Mouse (Mus musculus) midbrain, embryonic 13.5 days (tissue): ENCODE data around the gene Arhgef2. TPM values are rescaled to one million over a fixed set of nuclear protein-coding genes. Genes with fewer than 3 reads are reported as not detected.

Experiments used
- ATAC-seq: fragments of 200-750 bp; cut with Nextera tagmentation; 2 replicates; pipeline ENCODE4 v1.8.0; 2017; ENCODE audit warnings: mild to moderate bottlenecking, moderate TSS enrichment, moderate library complexity
- H3K27ac ChIP-seq: fragments of 300-500 bp; sonication (generic); 2 replicates; pipeline ENCODE4 v1.5.1; 2015; ENCODE audit warnings: inconsistent platforms, mild to moderate bottlenecking, moderate library complexity
- H3K27me3 ChIP-seq: fragments of 300-500 bp; sonication (generic); 2 replicates; pipeline ENCODE4 v1.6.1; 2015; ENCODE audit warnings: mild to moderate bottlenecking, inconsistent platforms
- H3K36me3 ChIP-seq: fragments of 300-500 bp; sonication (generic); 2 replicates; pipeline ENCODE4 v1.6.1; 2015; ENCODE audit warnings: mild to moderate bottlenecking, inconsistent platforms
- H3K4me1 ChIP-seq: fragments of 300-500 bp; sonication (generic); replicated peaks from 2 replicates; pipeline ENCODE4 v1.6.1; 2015; ENCODE audit warnings: inconsistent platforms
- H3K4me2 ChIP-seq: fragments of 300-500 bp; sonication (generic); replicated peaks from 2 replicates; pipeline ENCODE4 v1.6.1; 2015; ENCODE audit warnings: moderate library complexity, mild to moderate bottlenecking, inconsistent platforms
- H3K4me3 ChIP-seq: fragments of 300-500 bp; sonication (generic); replicated peaks from 2 replicates; pipeline ENCODE4 v1.5.1; 2015; ENCODE audit warnings: mild to moderate bottlenecking, inconsistent platforms
- H3K9ac ChIP-seq: fragments of 300-500 bp; sonication (generic); replicated peaks from 2 replicates; pipeline ENCODE4 v1.6.1; 2015; ENCODE audit warnings: mild to moderate bottlenecking, inconsistent platforms
- H3K9me3 ChIP-seq: fragments of 300-500 bp; sonication (generic); 2 replicates; pipeline ENCODE4 v1.6.1; 2016; ENCODE audit warnings: mild to moderate bottlenecking, inconsistent platforms
- WGBS: fragments of 180-500 bp; shearing (Covaris S2); methylation state at CpG from one replicate; pipeline ENCODE4 v1.1.7; 2015; 5-methylcytosine and 5-hydroxymethylcytosine counted together
- polyA plus RNA-seq: library from polyadenylated mRNA; unstranded; fragments of >200 nt; fragmentation: Nextera tagmentation; extraction: Ambion mirVana; gene quantifications from 2 replicates; pipeline ENCODE4 v1.2.1, GENCODE M21; 2015

Arhgef2 gene
- polyA plus RNA-seq, 1 experiment from 2014 or later: 175 TPM

DNA sequence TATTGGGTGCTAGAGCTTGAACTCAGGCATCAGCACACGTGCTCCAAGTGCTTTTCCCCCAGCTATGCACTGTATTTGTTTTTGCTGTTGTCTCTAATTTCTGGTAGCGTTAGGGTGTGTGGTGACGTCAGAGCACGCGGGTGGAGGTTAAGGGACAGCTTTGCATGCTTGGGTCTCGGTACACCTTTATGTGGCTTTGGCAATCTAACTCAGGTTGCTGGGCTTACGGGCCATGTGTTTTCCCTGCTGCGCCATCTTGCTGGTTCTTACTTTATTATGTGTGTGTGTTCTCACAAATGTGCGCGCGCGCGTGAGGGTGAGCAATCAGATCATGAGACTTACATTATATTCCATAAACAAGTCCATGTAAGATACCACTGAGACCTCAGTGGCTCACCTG is 44.2 kb downstream of the Arhgef2 start:
- no peak overlapping the region for H3K4me2 ChIP-seq
- no peaks in the 10 kb centered on the region for H3K27me3 ChIP-seq
- no peaks in the 10 kb centered on the region for H3K4me1 ChIP-seq
- no peak overlapping the region for H3K9ac ChIP-seq
- WGBS: 96% methylated on average over 13 of the region's 13 CpGs
- ATAC-seq: no peak
- no peak overlapping the region for H3K4me3 ChIP-seq
- H3K27ac ChIP-seq: no peak overlapping the region
- H3K36me3 ChIP-seq: peaks cover 42% of the 10 kb centered on the region
- no peaks in the 10 kb centered on the region for H3K9me3 ChIP-seq

DNA sequence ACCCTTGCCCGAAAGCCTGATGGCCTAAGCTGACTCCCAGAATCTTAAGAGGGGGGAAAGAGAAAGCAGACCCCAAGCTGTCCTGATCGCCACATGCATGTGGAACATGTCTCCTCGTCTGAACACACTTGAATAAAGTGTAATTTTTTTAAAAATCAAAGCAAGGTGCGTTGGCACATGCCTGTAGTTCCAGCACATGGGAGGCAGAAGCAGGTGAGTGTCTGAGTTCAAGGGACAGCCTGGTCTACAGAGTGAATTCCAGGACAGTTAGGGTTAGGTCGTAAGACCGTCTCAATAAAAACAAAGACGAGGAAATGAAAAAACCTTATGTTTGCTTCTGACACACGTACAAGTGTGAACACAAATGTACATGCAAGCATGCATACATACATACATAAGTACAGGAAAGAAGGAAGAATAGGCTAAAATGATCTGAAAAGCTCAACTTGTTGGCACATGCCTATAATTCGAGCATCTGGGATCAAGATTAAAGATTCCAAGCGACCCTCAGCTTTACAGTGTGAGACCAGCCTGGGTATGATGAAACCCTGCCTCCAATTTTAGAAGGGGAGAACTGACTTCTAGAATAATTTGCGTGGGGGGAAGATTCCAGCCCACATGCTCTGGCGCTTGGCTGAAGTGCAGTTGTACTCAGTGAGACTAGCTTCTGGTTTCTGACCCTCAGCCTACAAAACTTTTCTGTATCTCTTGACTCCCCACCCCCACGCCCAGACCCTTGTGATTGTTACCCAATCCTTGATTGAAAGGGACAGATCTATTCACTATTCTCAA is 45.1 kb downstream of the Arhgef2 start:
- Histone ChIP-seq H3K27ac (no peak overlapping the region), H3K4me1 (no peaks in the 10 kb centered on the region), H3K4me2 (no peak overlapping the region), H3K9ac (no peak overlapping the region), H3K36me3 (peaks cover 33% of the 10 kb centered on the region), H3K4me3 (no peak overlapping the region), H3K9me3 (no peaks in the 10 kb centered on the region), H3K27me3 (no peaks in the 10 kb centered on the region)
- no peak for ATAC-seq
- 83% methylated on average over 13 of the region's 13 CpGs for WGBS

DNA sequence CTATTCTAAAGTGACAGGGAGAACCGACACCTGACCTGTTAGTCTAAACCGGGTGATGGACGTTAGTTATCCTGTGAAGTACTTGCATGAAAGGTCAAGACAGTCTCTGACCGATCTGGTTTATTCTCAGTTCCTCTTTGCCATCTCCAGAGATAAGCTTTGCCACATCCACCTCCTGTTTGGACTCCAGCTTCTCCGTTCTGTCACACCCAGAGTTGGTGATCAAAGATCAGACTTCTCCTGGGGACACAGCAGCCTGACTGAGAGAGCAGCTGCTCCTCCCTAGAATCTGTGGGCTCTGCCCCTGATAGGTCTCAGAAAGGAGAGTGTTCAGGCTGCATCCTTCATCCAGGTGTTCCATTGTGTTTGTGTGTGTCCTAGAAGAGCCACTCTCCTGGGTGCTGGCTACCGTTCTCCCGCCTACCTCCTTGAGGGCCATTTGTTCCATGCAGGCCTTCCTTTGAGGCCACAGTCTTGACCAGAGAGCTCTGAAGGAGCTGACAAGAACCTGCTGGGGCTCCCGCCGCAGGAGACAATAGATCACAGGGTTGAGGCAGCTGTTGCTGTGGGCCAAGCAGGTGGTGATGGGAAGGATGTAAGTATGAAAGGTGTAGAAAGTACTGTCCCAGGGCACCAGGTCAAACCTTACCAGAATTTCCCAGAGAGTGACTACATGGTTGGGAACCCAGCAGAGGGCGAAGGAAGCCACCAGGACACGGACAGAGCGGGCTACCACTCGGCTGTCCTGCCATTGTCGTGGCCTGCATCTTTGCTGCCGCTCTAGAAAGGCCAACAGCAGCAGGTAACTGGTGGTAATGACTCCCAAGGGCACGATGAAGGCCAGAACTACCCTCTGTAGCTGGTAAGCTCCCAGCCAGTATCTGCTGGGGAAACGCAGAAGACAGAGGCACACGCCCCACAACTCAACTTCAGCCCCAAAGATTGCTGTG is 46.2 kb downstream of the Arhgef2 start:
- Histone ChIP-seq H3K4me1 (no peaks in the 10 kb centered on the region), H3K9ac (no peak overlapping the region), H3K36me3 (peaks cover 23% of the 10 kb centered on the region), H3K27me3 (no peaks in the 10 kb centered on the region), H3K27ac (no peak overlapping the region), H3K4me2 (no peak overlapping the region), H3K9me3 (no peaks in the 10 kb centered on the region), H3K4me3 (no peak overlapping the region)
- WGBS: 85% methylated on average over 18 of the region's 18 CpGs
- peak; percentile 3; the same call in 1 of the 2 replicates for ATAC-seq

DNA sequence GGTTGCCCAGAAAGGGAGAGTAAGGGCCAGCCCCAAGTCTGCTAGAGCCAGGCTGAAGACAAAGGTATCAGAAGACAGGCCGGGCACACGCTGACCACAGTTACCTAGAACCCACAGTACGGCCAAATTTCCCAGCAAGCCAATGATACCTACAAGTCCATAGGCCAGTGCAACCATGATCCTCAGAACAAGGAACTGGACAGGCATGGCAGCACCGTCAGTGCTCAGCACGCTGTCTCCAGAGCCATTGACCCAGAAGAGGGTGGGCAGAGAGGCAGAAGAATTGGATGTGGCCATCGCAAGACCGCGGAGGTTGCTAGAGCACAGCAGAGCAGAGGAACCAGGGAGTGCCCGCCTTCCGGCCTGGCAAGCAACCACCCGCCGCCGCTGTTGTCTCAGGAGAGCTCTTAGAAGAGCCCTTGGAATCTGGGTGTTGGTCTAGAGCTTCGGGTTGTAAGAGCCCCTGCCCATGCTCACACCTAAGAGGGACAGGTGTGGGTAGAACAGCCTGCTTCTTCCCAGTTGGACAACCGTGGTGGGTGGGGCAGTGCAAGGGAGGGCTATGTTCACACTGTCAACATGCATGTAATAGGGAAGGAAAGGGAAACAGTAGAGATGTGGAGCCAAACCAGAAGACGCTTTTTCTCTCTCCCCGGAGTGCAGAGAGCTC is 47.2 kb downstream of the Arhgef2 start, which contains the start of gene Rxfp4:
Gene Rxfp4 (minus strand): TSS at position 297 of the 670 bp plus-strand sequence.
- Histone ChIP-seq H3K9me3 (no peaks in the 10 kb centered on the region), H3K9ac (no peak within 1 kb of the TSS), H3K4me3 (no peak within 1 kb of the TSS), H3K27me3 (no peaks in the 10 kb centered on the region), H3K4me1 (no peaks in the 10 kb centered on the region), H3K27ac (no peak within 1 kb of the TSS), H3K36me3 (peaks cover 12% of the 10 kb centered on the region), H3K4me2 (no peak within 1 kb of the TSS)
- ATAC-seq: 0 out of 2 replicates have a peak, but pooled peaks have one; percentile 41
- 91% methylated on average over 17 of the region's 17 CpGs for WGBS

DNA sequence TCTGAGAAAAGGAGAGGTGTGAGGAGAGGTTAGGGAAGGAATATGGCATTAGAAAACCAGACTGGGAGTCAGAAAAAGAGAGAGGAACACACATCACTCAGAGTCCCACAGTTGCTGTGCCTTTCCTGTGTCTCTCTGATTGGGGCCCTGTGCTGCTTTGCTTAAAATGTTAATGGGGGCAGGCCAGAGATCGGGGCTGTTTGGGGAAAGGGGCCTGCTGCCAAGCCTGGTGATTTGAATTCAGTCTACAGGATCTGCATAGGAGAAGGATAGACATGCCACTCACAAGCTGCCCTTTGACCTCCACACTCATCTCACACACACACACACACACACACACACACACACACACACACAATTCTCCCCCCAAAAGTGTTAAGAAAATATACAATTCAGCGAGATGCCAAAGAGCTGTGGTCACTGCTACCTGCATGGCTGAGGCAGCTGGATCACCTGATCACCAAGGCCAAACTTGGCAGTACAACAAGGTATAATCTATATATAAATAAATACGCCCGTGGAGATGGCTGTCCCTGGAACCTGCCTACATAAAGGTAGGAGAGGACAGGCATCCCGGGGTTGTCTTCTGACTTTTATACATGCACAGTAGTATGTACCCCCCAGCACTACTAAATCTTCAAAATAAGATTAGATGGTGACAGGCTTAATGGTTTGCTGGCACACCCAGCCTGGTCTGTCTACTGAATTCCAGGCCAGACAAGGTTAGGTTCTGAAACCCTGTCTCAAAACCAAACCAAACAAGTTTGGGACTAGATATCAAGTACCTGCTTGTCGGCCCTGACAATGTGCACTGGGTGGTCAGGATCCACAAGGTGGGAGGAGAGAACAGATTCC is 48.0 kb downstream of the Arhgef2 start:
- Histone ChIP-seq H3K36me3 (peaks cover 5% of the 10 kb centered on the region), H3K27me3 (no peaks in the 10 kb centered on the region), H3K9ac (no peak overlapping the region), H3K27ac (no peak overlapping the region), H3K4me2 (no peak overlapping the region), H3K4me1 (no peaks in the 10 kb centered on the region), H3K9me3 (no peaks in the 10 kb centered on the region), H3K4me3 (no peak overlapping the region)
- WGBS: 82% methylated on average over 6 of the region's 6 CpGs
- ATAC-seq: no peak

DNA sequence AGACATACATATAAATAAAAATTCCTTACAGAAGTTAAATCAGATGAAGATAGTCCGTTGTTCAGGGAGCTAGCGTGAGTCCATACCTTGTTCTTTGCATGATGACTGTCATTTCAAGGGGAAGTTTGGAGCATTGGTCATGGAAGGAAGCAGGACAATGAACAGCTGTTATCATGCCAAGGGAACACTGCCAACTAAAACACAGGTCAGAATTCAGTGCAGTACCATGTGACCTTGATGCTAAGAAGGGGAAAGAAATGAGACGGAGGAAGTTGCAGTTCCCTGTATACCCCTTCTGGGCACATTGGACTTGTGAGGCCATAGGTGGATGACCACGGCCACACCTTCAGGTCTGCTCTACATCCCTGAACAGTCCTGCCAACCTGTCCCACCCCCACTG is 48.9 kb downstream of the Arhgef2 start:
- 86% methylated on average over 4 of the region's 4 CpGs for WGBS
- no peak overlapping the region for H3K4me3 ChIP-seq
- no peak overlapping the region for H3K27ac ChIP-seq
- no peak for ATAC-seq
- H3K4me2 ChIP-seq: no peak overlapping the region
- H3K9ac ChIP-seq: no peak overlapping the region
- no peaks in the 10 kb centered on the region for H3K4me1 ChIP-seq
- no peaks in the 10 kb centered on the region for H3K36me3 ChIP-seq
- no peaks in the 10 kb centered on the region for H3K9me3 ChIP-seq
- no peaks in the 10 kb centered on the region for H3K27me3 ChIP-seq

DNA sequence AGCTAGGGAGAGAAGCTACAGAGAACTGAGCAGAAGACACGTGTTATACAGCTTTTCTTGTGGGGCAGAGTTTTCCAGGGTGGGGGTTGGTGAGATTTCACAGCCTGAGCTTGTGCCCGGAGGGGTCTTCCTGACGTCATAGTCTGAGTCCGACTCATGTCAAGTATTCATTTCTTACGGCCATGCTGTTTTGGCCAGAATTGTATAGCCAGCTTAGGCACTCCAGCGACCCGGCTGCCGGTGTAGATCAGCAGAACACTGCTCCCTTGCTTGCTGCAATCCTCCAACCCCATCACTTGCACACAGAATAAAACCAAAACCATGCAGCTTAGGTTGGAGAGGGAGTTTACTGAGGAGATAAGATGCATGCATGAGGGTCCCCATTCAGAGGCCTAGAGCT is 49.9 kb downstream of the Arhgef2 start:
- Histone ChIP-seq H3K27me3 (no peaks in the 10 kb centered on the region), H3K9ac (no peak overlapping the region), H3K4me2 (no peak overlapping the region), H3K4me1 (no peaks in the 10 kb centered on the region), H3K4me3 (no peak overlapping the region), H3K27ac (no peak overlapping the region), H3K36me3 (no peaks in the 10 kb centered on the region), H3K9me3 (no peaks in the 10 kb centered on the region)
- no peak for ATAC-seq
- WGBS: 76% methylated on average over 8 of the region's 8 CpGs

DNA sequence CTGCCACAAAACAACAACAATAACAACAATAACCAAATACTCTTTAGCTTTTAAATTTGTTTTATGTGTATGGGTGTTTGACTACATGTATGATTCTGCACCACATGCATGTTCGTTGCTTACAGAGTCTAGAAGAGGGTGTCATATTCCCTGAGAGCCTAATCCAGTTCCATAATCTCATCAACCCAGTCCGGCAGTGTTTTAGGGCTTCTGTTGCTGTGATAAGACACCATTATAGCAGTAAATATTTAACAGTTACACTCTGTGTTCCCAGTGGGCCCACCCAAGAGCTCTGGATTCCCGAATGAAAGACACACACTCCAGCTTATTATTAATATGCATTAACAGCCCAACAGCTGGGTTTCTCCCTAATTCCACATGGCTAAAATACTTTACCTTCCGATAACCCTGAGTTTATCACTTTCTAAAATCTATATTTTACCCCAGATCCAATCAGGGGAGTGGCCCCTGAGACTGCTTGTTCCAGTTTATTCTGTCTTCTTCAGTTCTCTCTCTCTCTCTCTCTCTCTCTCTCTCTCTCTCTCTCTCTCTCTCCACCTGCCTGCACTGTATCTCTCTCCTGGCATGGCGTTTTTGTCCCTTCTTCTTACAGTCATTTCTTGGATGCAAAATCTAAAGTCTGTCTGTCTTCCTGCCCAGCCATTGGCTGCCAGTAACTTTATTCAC is 52.8 kb downstream of the Arhgef2 start:
- no peak overlapping the region for H3K27ac ChIP-seq
- no peaks in the 10 kb centered on the region for H3K4me1 ChIP-seq
- 76% methylated on average over 5 of the region's 5 CpGs for WGBS
- no peak overlapping the region for H3K4me3 ChIP-seq
- H3K27me3 ChIP-seq: no peaks in the 10 kb centered on the region
- no peak overlapping the region for H3K9ac ChIP-seq
- no peaks in the 10 kb centered on the region for H3K9me3 ChIP-seq
- H3K4me2 ChIP-seq: no peak overlapping the region
- no peak for ATAC-seq
- no peaks in the 10 kb centered on the region for H3K36me3 ChIP-seq

DNA sequence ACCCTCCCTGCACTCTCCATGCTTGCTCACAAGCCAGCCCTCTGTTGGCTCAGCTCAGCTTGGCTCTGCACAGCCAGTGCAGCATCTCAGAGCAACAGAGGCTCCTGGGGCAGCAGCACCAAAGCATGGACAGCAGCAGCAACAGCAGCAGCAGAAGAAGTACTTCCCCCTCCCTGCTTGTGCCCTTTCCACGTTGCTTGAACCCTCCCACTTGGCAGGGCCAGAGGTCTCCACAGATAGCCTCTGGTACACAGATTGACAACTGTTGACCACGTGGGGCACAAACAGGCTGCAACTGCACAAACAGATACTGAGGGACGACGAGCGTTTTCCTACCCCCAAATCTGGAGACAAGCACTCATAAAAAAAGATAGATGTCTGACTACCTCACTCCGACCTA is 54.0 kb downstream of the Arhgef2 start:
- no peaks in the 10 kb centered on the region for H3K4me1 ChIP-seq
- no peak overlapping the region for H3K27ac ChIP-seq
- no peak for ATAC-seq
- H3K27me3 ChIP-seq: no peaks in the 10 kb centered on the region
- WGBS: 55% methylated on average over 6 of the region's 6 CpGs
- no peak overlapping the region for H3K4me2 ChIP-seq
- no peaks in the 10 kb centered on the region for H3K9me3 ChIP-seq
- H3K4me3 ChIP-seq: no peak overlapping the region
- H3K36me3 ChIP-seq: no peaks in the 10 kb centered on the region
- no peak overlapping the region; the same call in 1 of the 2 replicates for H3K9ac ChIP-seq

DNA sequence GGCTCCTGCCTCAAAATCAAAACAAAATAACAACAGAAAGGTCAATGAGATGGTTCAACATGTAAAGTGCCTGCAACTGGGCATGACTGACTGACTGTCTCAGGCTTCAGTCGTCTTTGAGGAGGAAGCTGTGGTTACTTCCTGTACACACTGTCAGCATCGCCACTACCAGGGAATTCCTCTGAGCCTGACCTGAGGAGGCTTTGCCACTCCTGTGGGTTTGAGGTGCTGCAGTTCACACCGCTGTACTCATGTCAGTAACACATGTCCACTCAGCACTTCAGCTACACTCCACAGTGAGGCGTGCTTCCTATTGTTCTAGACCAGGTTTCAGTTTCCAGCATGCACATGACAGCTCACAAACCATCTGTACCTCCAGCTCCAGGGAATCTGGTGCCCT is 58.3 kb downstream of the Arhgef2 start:
- no peak overlapping the region for H3K4me3 ChIP-seq
- 85% methylated on average over 4 of the region's 4 CpGs for WGBS
- H3K27ac ChIP-seq: no peak overlapping the region
- no peaks in the 10 kb centered on the region for H3K36me3 ChIP-seq
- H3K4me1 ChIP-seq: no peaks in the 10 kb centered on the region
- ATAC-seq: no peak
- H3K9me3 ChIP-seq: no peaks in the 10 kb centered on the region
- H3K27me3 ChIP-seq: no peaks in the 10 kb centered on the region
- no peak overlapping the region for H3K9ac ChIP-seq
- no peak overlapping the region for H3K4me2 ChIP-seq

DNA sequence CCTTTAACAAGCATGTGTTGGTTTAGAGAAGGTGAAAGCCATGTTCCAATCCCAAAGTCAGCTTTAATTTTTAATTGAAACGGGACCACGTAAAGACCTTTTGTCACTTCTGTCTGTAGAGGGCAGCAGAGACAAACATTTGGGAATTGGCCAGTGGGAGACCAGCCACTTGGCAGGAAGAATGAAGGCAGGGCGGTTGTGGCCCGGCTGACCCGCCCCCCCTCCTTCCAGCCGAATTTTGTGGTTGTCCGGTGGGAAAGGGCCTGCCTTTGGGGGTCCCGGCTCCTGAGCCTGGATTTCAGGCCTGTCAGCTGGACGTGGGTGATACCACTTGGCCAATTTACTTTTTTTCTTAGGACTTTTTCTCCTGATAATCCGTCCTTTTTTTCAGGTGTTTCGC is 71.6 kb downstream of the Arhgef2 start:
- H3K4me1 ChIP-seq: peaks cover 3% of the 10 kb centered on the region; the same call in 1 of the 2 replicates
- H3K27me3 ChIP-seq: no peaks in the 10 kb centered on the region
- H3K4me2 ChIP-seq: peak overlapping the region; percentile 60
- no peaks in the 10 kb centered on the region for H3K36me3 ChIP-seq
- H3K27ac ChIP-seq: no peak overlapping the region
- ATAC-seq: peak; percentile 67; the same call in 1 of the 2 replicates
- H3K9me3 ChIP-seq: no peaks in the 10 kb centered on the region
- H3K4me3 ChIP-seq: peak overlapping the region; percentile 31
- WGBS: 8% methylated on average over 11 of the region's 11 CpGs
- H3K9ac ChIP-seq: no peak overlapping the region
